12 mouse cellular contexts compared by ENCODE assay signal in the genomic region with DNA sequence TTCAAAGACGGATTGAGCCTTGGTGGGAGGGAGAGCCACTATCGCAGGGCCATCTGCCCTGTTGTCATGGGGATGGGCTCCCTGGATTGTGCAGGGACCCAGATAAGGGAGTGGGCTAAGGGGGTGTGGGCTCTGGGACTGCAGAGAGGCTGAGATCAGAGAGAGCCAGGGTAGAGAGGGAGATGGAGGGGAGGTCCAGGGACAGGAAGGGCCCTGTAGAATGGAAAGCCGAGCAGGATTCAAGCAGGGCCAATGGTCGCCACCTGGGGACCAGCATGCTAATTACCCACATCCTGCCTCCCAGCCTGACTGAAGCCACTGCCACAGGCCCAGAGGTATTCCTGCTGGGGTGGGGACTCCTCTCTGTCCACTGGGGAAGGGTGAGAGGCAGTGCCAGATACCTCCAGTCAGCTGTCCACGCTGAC. TPM values are rescaled to one million over a fixed set of nuclear protein-coding genes. Genes with fewer than 3 reads are reported as not detected.
DNase-seq lines count a peak whose midpoint lies in the region; ATAC-seq and TF ChIP-seq lines count a peak whose summit lies in the region.
"Had no signal": no experiment of that assay in that cellular context is flagged by ENCODE, and none has a peak within 500 bp of the region (broad histone marks: within the 10 kb centered on the region; RNA-seq: fewer than 3 reads in every experiment).

No protein-coding gene starts in this region.

- H3K27ac ChIP-seq in liver, adult 2 months (replicated peaks; ENCODE audit: insufficient read depth, low read depth, low read length), result no peak overlapping the region
- peak overlapping the region; percentile 42; the same call in 1 of the 2 replicates for H3K27ac ChIP-seq in hindbrain, embryonic 10.5 days
- H3K27ac ChIP-seq in midbrain, embryonic 13.5 days, result no peak overlapping the region
- H3K27ac ChIP-seq in intestine, postnatal 0 days (ENCODE audit: low read depth, low read length), result no peak overlapping the region
- H3K27ac ChIP-seq: heart, embryonic 15.5 days; limb, embryonic 15.5 days had no signal

- H3K9me3 ChIP-seq in hindbrain, embryonic 10.5 days, result no peaks in the 10 kb centered on the region
- no peaks in the 10 kb centered on the region for H3K9me3 ChIP-seq in midbrain, embryonic 13.5 days
- no peaks in the 10 kb centered on the region for H3K9me3 ChIP-seq in intestine, postnatal 0 days (ENCODE audit: control insufficient read depth)
- H3K9me3 ChIP-seq: heart, embryonic 15.5 days; limb, embryonic 15.5 days had no signal

- no peaks in the 10 kb centered on the region for H3K36me3 ChIP-seq in liver, adult 2 months (ENCODE audit: control insufficient read depth, insufficient read depth, low read length)
- H3K36me3 ChIP-seq in hindbrain, embryonic 10.5 days, result no peaks in the 10 kb centered on the region
- H3K36me3 ChIP-seq in midbrain, embryonic 13.5 days, result no peaks in the 10 kb centered on the region
- no peaks in the 10 kb centered on the region for H3K36me3 ChIP-seq in intestine, postnatal 0 days (ENCODE audit: control insufficient read depth, insufficient read depth)
- H3K36me3 ChIP-seq: heart, embryonic 15.5 days; limb, embryonic 15.5 days had no signal

- ATAC-seq in common myeloid progenitor, adult 5-6 weeks (replicated peaks; ENCODE audit: low read depth, poor library complexity, severe bottlenecking), result peak; percentile 12; the same call in 1 of the 2 replicates
- ATAC-seq in midbrain, embryonic 13.5 days, result peak; percentile 86
- no peak for ATAC-seq in intestine, postnatal 0 days

- H3K4me1 ChIP-seq in liver, adult 2 months (ENCODE audit: control insufficient read depth, insufficient read depth, low read length), result no peaks in the 10 kb centered on the region
- peaks cover 51% of the 10 kb centered on the region for H3K4me1 ChIP-seq in hindbrain, embryonic 10.5 days (replicated peaks)
- peaks cover 14% of the 10 kb centered on the region for H3K4me1 ChIP-seq in midbrain, embryonic 13.5 days (replicated peaks)
- H3K4me1 ChIP-seq in intestine, postnatal 0 days (replicated peaks; ENCODE audit: control insufficient read depth, insufficient read depth, low read length), result no peaks in the 10 kb centered on the region
- H3K4me1 ChIP-seq: heart, embryonic 15.5 days had no signal

- no peak overlapping the region for H3K9ac ChIP-seq in liver, adult 2 months (ENCODE audit: low read depth, low read length)
- no peak overlapping the region for H3K9ac ChIP-seq in midbrain, embryonic 13.5 days (replicated peaks)
- no peak overlapping the region for H3K9ac ChIP-seq in intestine, postnatal 0 days (ENCODE audit: low read depth, low read length)
- H3K9ac ChIP-seq: heart, embryonic 15.5 days; limb, embryonic 15.5 days had no signal

- H3K4me3 ChIP-seq in liver, adult 2 months (ENCODE audit: insufficient read depth, low read depth, low read length), result no peak overlapping the region
- H3K4me3 ChIP-seq in hindbrain, embryonic 10.5 days, result no peak overlapping the region
- no peak overlapping the region for H3K4me3 ChIP-seq in midbrain, embryonic 13.5 days (replicated peaks)
- no peak overlapping the region for H3K4me3 ChIP-seq in intestine, postnatal 0 days (ENCODE audit: low read depth, low read length)
- H3K4me3 ChIP-seq: heart, embryonic 15.5 days; limb, embryonic 15.5 days had no signal

- 63% methylated on average over 5 of the region's 5 CpGs for WGBS in liver, adult 2 months
- 16% methylated on average over 5 of the region's 5 CpGs for WGBS in hindbrain, embryonic 10.5 days
- 10% methylated on average over 5 of the region's 5 CpGs for WGBS in midbrain, embryonic 13.5 days
- 39% methylated on average over 5 of the region's 5 CpGs for WGBS in intestine, postnatal 0 days

- no peaks in the 10 kb centered on the region for H3K27me3 ChIP-seq in liver, adult 2 months (ENCODE audit: control insufficient read depth, insufficient read depth, low read length)
- H3K27me3 ChIP-seq in hindbrain, embryonic 10.5 days (ENCODE audit: insufficient read depth, poor library complexity, severe bottlenecking), result peaks cover 63% of the 10 kb centered on the region
- no peaks in the 10 kb centered on the region; the same call in 1 of the 2 replicates for H3K27me3 ChIP-seq in midbrain, embryonic 13.5 days
- peaks cover 2% of the 10 kb centered on the region; the same call in 1 of the 2 replicates for H3K27me3 ChIP-seq in intestine, postnatal 0 days (replicated peaks; ENCODE audit: control insufficient read depth, insufficient read depth, low read length)

- TF ChIP-seq CTCF in liver, adult 2 months (IDR thresholded peaks at IDR 0.05; ENCODE audit: low read depth, low read length), result 0 out of 2 replicates have a peak, but pooled peaks have one; percentile 5
- no peak; the same call in 1 of the 2 replicates for TF ChIP-seq CTCF in intestine, postnatal 0 days (IDR thresholded peaks at IDR 0.05; ENCODE audit: low read depth)

- TF ChIP-seq POLR2A in liver, adult 2 months (IDR thresholded peaks at IDR 0.05; ENCODE audit: extremely low read depth, insufficient read depth, low read length), result no peak

- no peaks in the 10 kb centered on the region for H3K79me2 ChIP-seq in liver, adult 2 months (ENCODE audit: control insufficient read depth, insufficient read depth, low read length)

- no peak for DNase-seq in liver, adult 2 months (ENCODE audit: extremely low read depth, low read depth, low spot score)
- DNase-seq in liver, result no peak
- DNase-seq in hindbrain, embryonic 10.5 days (ENCODE audit: low spot score), result peak; percentile 45
- DNase-seq in layer of hippocampus, adult 18-20 months (ENCODE audit: low spot score in 2 of 2), result no peak
- no peak for DNase-seq in Muller cell, postnatal 12 days (ENCODE audit: inconsistent ontology term)
- DNase-seq: right cerebral cortex, postnatal 4 days had no signal

- no peak overlapping the region for H3K4me2 ChIP-seq in midbrain, embryonic 13.5 days (replicated peaks)
- no peak overlapping the region for H3K4me2 ChIP-seq in intestine, postnatal 0 days (replicated peaks; ENCODE audit: low read depth)
- H3K4me2 ChIP-seq: heart, embryonic 15.5 days; limb, embryonic 15.5 days had no signal

RNA-seq across cellular contexts. Expression of a gene that starts 4.5 kb away (rescaled TPM):
- not detected in 2 replicates for total RNA-seq in liver, adult 2 months (2014; rRNA removed)
- not detected in 2 replicates for polyA plus RNA-seq in liver, adult 2 months (2012; rRNA removed)
- not detected in 2 replicates for total RNA-seq in common myeloid progenitor, adult 5-6 weeks (2017)
- polyA plus RNA-seq in hindbrain, embryonic 10.5 days (2016; fragmentation: Nextera tagmentation; extraction: Ambion mirVana), result not detected in 2 replicates
- not detected in 2 replicates for polyA plus RNA-seq in midbrain, embryonic 13.5 days (2015; fragmentation: Nextera tagmentation; extraction: Ambion mirVana)
- polyA plus RNA-seq in intestine, postnatal 0 days (2015; fragmentation: Nextera tagmentation; extraction: Ambion mirVana), result not detected in 2 replicates
- not detected for total RNA-seq in layer of hippocampus, adult 18-20 months (2021)
- polyA plus RNA-seq: heart, embryonic 15.5 days; large intestine, adult 2 months; limb, embryonic 15.5 days had no signal

RNA-seq across cellular contexts. Expression of a gene that starts 32.9 kb away (rescaled TPM):
- 0.09 and 0.27 TPM in 2 replicates for total RNA-seq in liver, adult 2 months (2014; rRNA removed)
- polyA plus RNA-seq in liver, adult 2 months (2012; rRNA removed), result 1.3 and 1.7 TPM in 2 replicates
- 48.1 and 78.8 TPM in 2 replicates for total RNA-seq in common myeloid progenitor, adult 5-6 weeks (2017)
- polyA plus RNA-seq in hindbrain, embryonic 10.5 days (2016; fragmentation: Nextera tagmentation; extraction: Ambion mirVana), result 20.0 and 20.8 TPM in 2 replicates
- polyA plus RNA-seq in midbrain, embryonic 13.5 days (2015; fragmentation: Nextera tagmentation; extraction: Ambion mirVana), result 25.7 and 38.1 TPM in 2 replicates
- 3.5 and 3.7 TPM in 2 replicates for polyA plus RNA-seq in intestine, postnatal 0 days (2015; fragmentation: Nextera tagmentation; extraction: Ambion mirVana)
- 1 to 10 TPM; 5.0 to 5.9 TPM for total RNA-seq in layer of hippocampus, adult 18-20 months (2021)
